Mouse (Mus musculus): ENCODE data around the gene Mtcl1.

GRCm38 (mm10) chr17:66331207-66331606, 118.3 kb downstream of the Mtcl1 start:
- TF ChIP-seq CTCF (IDR thresholded peaks at IDR 0.05; ENCODE audit: low read depth, low read length) (no peak), POLR2A (IDR thresholded peaks at IDR 0.05; ENCODE audit: insufficient read depth, low read length) (no peak)

Data from ES-Bruce4 (cell line).